Mouse (Mus musculus): Measurements from ENCODE around the gene Rsrp1. TPM values are rescaled to one million over a fixed set of nuclear protein-coding genes. Genes with fewer than 3 reads are reported as not detected.

Gene Rsrp1
- polyA plus RNA-seq, 1 experiment from 2014 or later = 345 TPM

DNA sequence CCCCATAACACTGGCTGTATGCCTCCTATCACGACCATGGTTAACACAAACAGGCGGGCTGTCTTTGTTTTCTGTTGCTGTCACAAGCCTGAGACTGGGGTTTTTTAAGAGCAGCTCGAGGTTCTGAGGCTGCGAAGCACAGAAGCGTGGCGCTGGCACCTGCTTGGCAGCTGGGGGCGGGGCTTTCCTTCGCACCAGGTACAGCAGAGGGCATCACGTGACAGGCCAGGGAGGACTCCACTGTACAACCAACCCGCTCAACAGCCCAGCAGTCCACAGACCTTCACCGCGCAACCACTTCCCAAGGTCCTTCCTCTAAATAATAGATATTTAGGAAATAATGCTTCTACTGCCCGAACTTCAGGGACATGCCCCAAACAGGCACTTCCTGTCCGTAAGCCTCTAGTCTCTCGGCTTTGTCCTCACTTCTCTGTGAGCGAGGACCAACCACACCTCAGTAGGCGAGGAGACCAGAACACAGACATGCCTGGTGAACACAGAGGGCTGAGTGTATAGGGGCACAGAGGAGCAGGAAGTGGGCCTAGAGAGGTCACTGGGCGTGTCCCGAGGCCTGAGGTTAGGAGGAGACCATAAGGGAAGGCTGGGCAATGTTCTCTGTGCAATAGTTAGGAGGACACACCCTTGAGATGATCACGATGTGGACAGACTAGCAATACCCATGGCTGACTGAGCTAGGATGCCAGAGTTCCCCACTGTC is 44.7 kb downstream of the Rsrp1 start:
- Histone ChIP-seq H3K36me3 (ENCODE audit: control insufficient read depth, insufficient read depth, low read length) (no peaks in the 10 kb centered on the region), H3K27me3 (ENCODE audit: control insufficient read depth, insufficient read depth, low read length) (no peaks in the 10 kb centered on the region), H3K27ac (replicated peaks; ENCODE audit: low read depth, low read length) (no peak overlapping the region), H3K9me3 (ENCODE audit: control insufficient read depth, low read length) (no peaks in the 10 kb centered on the region), H3K4me3 (ENCODE audit: low read depth, low read length) (no peak overlapping the region), H3K9ac (ENCODE audit: low read length) (no peak overlapping the region), H3K4me2 (ENCODE audit: low read depth, severe bottlenecking) (no peak overlapping the region), H3K4me1 (ENCODE audit: control insufficient read depth, insufficient read depth, low read length) (no peaks in the 10 kb centered on the region)
- WGBS = 80% methylated on average over 20 of the region's 20 CpGs
- ATAC-seq (ENCODE audit: insufficient number of reproducible peaks, low FRiP score, low TSS enrichment, low read depth) = no peak
- no peak for DNase-seq (ENCODE audit: low spot score)

- Histone ChIP-seq H3K27me3 (ENCODE audit: control insufficient read depth, insufficient read depth, low read length) (no peaks in the 10 kb centered on the region), H3K4me2 (ENCODE audit: low read depth, severe bottlenecking) (no peak overlapping the region), H3K9me3 (ENCODE audit: control insufficient read depth, low read length) (no peaks in the 10 kb centered on the region), H3K36me3 (ENCODE audit: control insufficient read depth, insufficient read depth, low read length) (no peaks in the 10 kb centered on the region), H3K27ac (replicated peaks; ENCODE audit: low read depth, low read length) (no peak overlapping the region), H3K4me3 (ENCODE audit: low read depth, low read length) (no peak overlapping the region), H3K9ac (ENCODE audit: low read length) (no peak overlapping the region), H3K4me1 (ENCODE audit: control insufficient read depth, insufficient read depth, low read length) (no peaks in the 10 kb centered on the region)
- ATAC-seq (ENCODE audit: insufficient number of reproducible peaks, low FRiP score, low TSS enrichment, low read depth) (no peak), DNase-seq (ENCODE audit: low spot score) (no peak)
- 82% methylated on average over 18 of the region's 18 CpGs for WGBS
Observed at GRCm38 (mm10) chr4:134968605-134968976, 45.2 kb downstream of the Rsrp1 start.

DNA sequence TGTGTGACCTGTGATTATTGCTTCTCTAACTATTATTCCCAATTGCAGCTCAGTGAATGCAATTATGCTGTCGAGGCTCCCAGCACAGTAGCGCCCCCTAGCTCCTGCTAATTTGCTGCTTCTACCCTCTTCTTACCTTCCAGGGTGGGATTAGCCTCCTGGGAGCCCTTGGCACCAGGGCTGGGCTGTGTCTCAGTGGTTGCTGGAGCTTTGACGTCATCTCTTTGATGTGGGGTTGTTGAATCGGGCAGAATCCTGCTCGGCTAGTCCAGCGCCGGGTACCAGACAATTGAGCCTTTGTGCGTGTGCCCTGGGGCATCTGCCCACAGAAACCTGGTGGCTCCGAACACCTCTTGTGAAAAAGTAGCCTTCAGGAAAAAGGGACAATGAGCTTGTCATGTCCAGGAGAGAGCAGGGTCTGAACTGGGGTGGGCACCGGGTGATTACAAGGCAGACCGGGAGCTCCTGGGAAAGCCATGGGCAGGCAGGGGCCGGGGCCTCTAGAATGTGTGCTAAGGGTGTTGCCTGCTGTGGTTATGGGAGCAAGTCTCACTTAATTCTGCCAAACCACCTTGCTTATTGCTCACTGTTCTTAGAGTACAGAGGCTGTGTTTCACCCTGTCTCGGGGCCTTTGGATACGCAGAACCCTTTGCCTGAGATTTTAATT is 52.0 kb downstream of the Rsrp1 start:
- no peak overlapping the region for H3K9ac ChIP-seq (ENCODE audit: low read length)
- DNase-seq (ENCODE audit: low spot score) (peak; percentile 54), ATAC-seq (ENCODE audit: insufficient number of reproducible peaks, low FRiP score, low TSS enrichment, low read depth) (no peak; the same call in 1 of the 2 replicates)
- H3K36me3 ChIP-seq (ENCODE audit: control insufficient read depth, insufficient read depth, low read length) = no peaks in the 10 kb centered on the region
- H3K27ac ChIP-seq (replicated peaks; ENCODE audit: low read depth, low read length) = 0 out of 2 replicates have a peak overlapping the region, but pooled peaks have one; percentile 30
- H3K4me1 ChIP-seq (ENCODE audit: control insufficient read depth, insufficient read depth, low read length) = peaks cover 5% of the 10 kb centered on the region; the same call in 1 of the 2 replicates
- H3K4me2 ChIP-seq (ENCODE audit: low read depth, severe bottlenecking) = peak overlapping the region; percentile 20; the same call in 1 of the 2 replicates
- WGBS = 35% methylated on average over 14 of the region's 14 CpGs
- no peak overlapping the region for H3K4me3 ChIP-seq (ENCODE audit: low read depth, low read length)
- H3K9me3 ChIP-seq (ENCODE audit: control insufficient read depth, low read length) = no peaks in the 10 kb centered on the region
- H3K27me3 ChIP-seq (ENCODE audit: control insufficient read depth, insufficient read depth, low read length) = no peaks in the 10 kb centered on the region

DNA sequence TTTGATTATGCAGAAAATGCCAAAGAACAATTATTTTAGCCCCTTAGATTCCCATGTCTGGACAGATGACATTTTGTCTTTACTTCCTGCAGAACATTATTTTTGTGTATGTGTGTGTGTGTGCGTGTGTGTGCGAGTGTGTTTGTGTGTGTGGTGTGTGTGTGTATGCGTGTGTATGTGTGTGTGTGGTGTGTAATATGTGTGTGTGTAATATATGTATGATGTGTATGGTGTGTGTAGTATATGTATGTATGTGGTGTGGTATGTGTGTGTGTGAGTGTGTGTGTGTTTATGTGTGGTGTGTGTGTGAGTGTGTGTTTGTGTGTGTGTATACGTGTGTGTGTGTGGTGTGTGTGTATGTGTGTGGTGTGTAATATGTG is 52.5 kb downstream of the Rsrp1 start:
- H3K4me1 ChIP-seq (ENCODE audit: control insufficient read depth, insufficient read depth, low read length) = peaks cover 5% of the 10 kb centered on the region; the same call in 1 of the 2 replicates
- no peak overlapping the region for H3K27ac ChIP-seq (replicated peaks; ENCODE audit: low read depth, low read length)
- H3K9ac ChIP-seq (ENCODE audit: low read length) = no peak overlapping the region
- H3K4me3 ChIP-seq (ENCODE audit: low read depth, low read length) = no peak overlapping the region
- no peaks in the 10 kb centered on the region for H3K27me3 ChIP-seq (ENCODE audit: control insufficient read depth, insufficient read depth, low read length)
- H3K36me3 ChIP-seq (ENCODE audit: control insufficient read depth, insufficient read depth, low read length) = no peaks in the 10 kb centered on the region
- WGBS = 96% methylated on average over 4 of the region's 4 CpGs
- H3K9me3 ChIP-seq (ENCODE audit: control insufficient read depth, low read length) = no peaks in the 10 kb centered on the region
- H3K4me2 ChIP-seq (ENCODE audit: low read depth, severe bottlenecking) = no peak overlapping the region
- ATAC-seq (ENCODE audit: insufficient number of reproducible peaks, low FRiP score, low TSS enrichment, low read depth) = no peak
- DNase-seq (ENCODE audit: low spot score) = no peak

Other genes with a start within 250 kb of the Rsrp1 start
- gene Man1c1, start 219.3 kb upstream of the Rsrp1 start, polyA plus RNA-seq (2014; fragmentation: Nextera tagmentation; extraction: Ambion mirVana) = 2.2 and 2.6 TPM in 2 replicates
- gene Ldlrap1, start 155.6 kb upstream of the Rsrp1 start, polyA plus RNA-seq (2014; fragmentation: Nextera tagmentation; extraction: Ambion mirVana) = 14.5 and 16.8 TPM in 2 replicates
- gene Maco1, start 70.2 kb upstream of the Rsrp1 start, polyA plus RNA-seq (2014; fragmentation: Nextera tagmentation; extraction: Ambion mirVana) = 41.5 and 45.4 TPM in 2 replicates
- 12.6 and 14.8 TPM in 2 replicates for gene Rhd, start 59.1 kb upstream of the Rsrp1 start, polyA plus RNA-seq (2014; fragmentation: Nextera tagmentation; extraction: Ambion mirVana)
- 145 and 154 TPM in 2 replicates for gene Tmem50a, start 8.6 kb upstream of the Rsrp1 start, polyA plus RNA-seq (2014; fragmentation: Nextera tagmentation; extraction: Ambion mirVana)
- 69.8 and 75.6 TPM in 2 replicates for gene Syf2, start 7.3 kb downstream of the Rsrp1 start, polyA plus RNA-seq (2014; fragmentation: Nextera tagmentation; extraction: Ambion mirVana)
- gene Runx3, start 197.1 kb downstream of the Rsrp1 start, polyA plus RNA-seq (2014; fragmentation: Nextera tagmentation; extraction: Ambion mirVana) = 0.57 and 0.61 TPM in 2 replicates

All from limb, embryonic 11.5 days (tissue).